Mouse (Mus musculus) left cerebral cortex, adult 2 months (tissue): ENCODE measurements around the gene Nle1. TPM values are rescaled to one million over a fixed set of nuclear protein-coding genes. Genes with fewer than 3 reads are reported as not detected.
A peak's percentile ranks its signal among the peaks of the same experiment; 100 is the strongest.

Source experiments
- DNase-seq, 2 experiments: peaks; one replicate each; pipeline ENCODE4 v3.0.0; 2021 to 2022; ENCODE audit warnings: low spot score in 2 of 2, mixed read lengths in 1 of 2; ENCODE audit errors: extremely low spot score in 1 of 2
- H3K27ac ChIP-seq: fragments of 200-600 bp; 2 replicates; pipeline ENCODE4 v1.8.1; 2022
- H3K4me3 ChIP-seq: fragments of 200-600 bp; 2 replicates; pipeline ENCODE4 v1.8.1; 2022
- CTCF ChIP-seq: fragments of 200-600 bp; IDR thresholded peaks from 2 replicates; pipeline ENCODE4 v1.8.1; 2022; ENCODE audit warnings: antibody characterized with exemption, mild to moderate bottlenecking, moderate library complexity
- intact Hi-C: fragments of 180-260 bp; cut with DNase I; formaldehyde crosslinking; loops from one replicate; pipeline ENCODE4 v1.15.1; 2025
- total RNA-seq, 2 experiments: library from RNA; stranded (reverse); gene quantifications; 2 replicates each; pipeline ENCODE4 v1.2.3; 2021

Nle1 gene
- total RNA-seq, 2 experiments from 2014 or later = 41.0 to 45.8 TPM

- intact Hi-C loops = no loop called here
- Histone ChIP-seq H3K4me3 (no peak within 1 kb of the TSS), H3K27ac (no peak within 1 kb of the TSS)
- no peak for TF ChIP-seq CTCF
- no peak for DNase-seq
Measured at GRCm38 (mm10) chr11:82910250-82910649, 2.0 kb upstream of the Nle1 start, which contains the start of gene Unc45b. TSS of gene Unc45b (plus strand) at chr11:82910550.

GRCm38 (mm10) chr11:82908608-82908989, 388 bp upstream of the Nle1 start:
- Histone ChIP-seq H3K27ac (no peak overlapping the region), H3K4me3 (peak overlapping the region; percentile 71; the same call in 1 of the 2 replicates)
- intact Hi-C loops = no loop called here
- TF ChIP-seq CTCF = no peak
- no peak for DNase-seq

- no peak overlapping the region for H3K4me3 ChIP-seq
- DNase-seq = no peak
- intact Hi-C loops = no loop called here
- TF ChIP-seq CTCF = no peak
- H3K27ac ChIP-seq = no peak overlapping the region
Measured at GRCm38 (mm10) chr11:82905816-82906215, 2.4 kb downstream of the Nle1 start.

- Histone ChIP-seq H3K27ac (no peak overlapping the region), H3K4me3 (no peak overlapping the region)
- intact Hi-C loops = no loop called here
- TF ChIP-seq CTCF = no peak
- no peak for DNase-seq
Measured at GRCm38 (mm10) chr11:82904952-82905351, 3.3 kb downstream of the Nle1 start.

- DNase-seq = no peak
- no peak overlapping the region for H3K4me3 ChIP-seq
- H3K27ac ChIP-seq = no peak overlapping the region
- intact Hi-C loops = no loop called here
- TF ChIP-seq CTCF = no peak
Measured at GRCm38 (mm10) chr11:82901606-82902310, 6.5 kb downstream of the Nle1 start.

- Histone ChIP-seq H3K4me3 (no peak overlapping the region), H3K27ac (no peak overlapping the region)
- no peak for DNase-seq
- no peak for TF ChIP-seq CTCF
- intact Hi-C loops = loop anchor here (10.0 kb wide), 1 partner anchor 505 kb away; no protein-coding TSS in a partner anchor
Measured at GRCm38 (mm10) chr11:82899720-82900119, 8.5 kb downstream of the Nle1 start.

GRCm38 (mm10) chr11:82897478-82897877, 10.7 kb downstream of the Nle1 start:
- intact Hi-C loops = loop anchor here (10.0 kb wide), 1 partner anchor 503 kb away; no protein-coding TSS in a partner anchor
- DNase-seq = no peak
- H3K27ac ChIP-seq = no peak overlapping the region

GRCm38 (mm10) chr11:82891936-82892335, 16.3 kb downstream of the Nle1 start, which contains the start of gene Fndc8:
TSS of gene Fndc8 (plus strand) at chr11:82892124.
- H3K27ac ChIP-seq = no peak within 1 kb of the TSS
- intact Hi-C loops = loop anchor here (1.0 to 10.0 kb wide), 6 partner anchors 111 to 657 kb away; partner anchors contain the start of genes Cct6b, Lig3 and Zfp830
- no peak for TF ChIP-seq CTCF
- no peak within 1 kb of the TSS for H3K4me3 ChIP-seq
- no peak for DNase-seq

More at GRCm38 (mm10) chr11:82897478-82897877, 10.7 kb downstream of the Nle1 start:
- no peak for TF ChIP-seq CTCF
- no peak overlapping the region for H3K4me3 ChIP-seq

- peak; percentile 81 for TF ChIP-seq CTCF
- DNase-seq = peak; percentile 91 to 92
- intact Hi-C loops = loop anchor here (2.0 to 10.0 kb wide), 5 partner anchors 110 to 496 kb away; partner anchors contain the start of genes Cct6b, Lig3 and Zfp830
- Histone ChIP-seq H3K27ac (peak within 1 kb of the TSS; percentile 50; the same call in 1 of the 2 replicates), H3K4me3 (peak within 1 kb of the TSS; percentile 91)
Measured at GRCm38 (mm10) chr11:82890342-82890762, 17.9 kb downstream of the Nle1 start, which contains the start of gene Rad51d. TSS of gene Rad51d (minus strand) at chr11:82890614.

GRCm38 (mm10) chr11:82889524-82890341, 18.5 kb downstream of the Nle1 start:
- no peak for TF ChIP-seq CTCF
- DNase-seq = no peak
- peak overlapping the region; percentile 91 for H3K4me3 ChIP-seq
- peak overlapping the region; percentile 50; the same call in 1 of the 2 replicates for H3K27ac ChIP-seq
- intact Hi-C loops = loop anchor here (2.0 to 10.0 kb wide), 6 partner anchors 109 to 897 kb away; partner anchors contain the start of genes Cct6b, Lig3 and Zfp830

- no peak for TF ChIP-seq CTCF
- H3K27ac ChIP-seq = no peak overlapping the region
- intact Hi-C loops = loop anchor here (5.0 kb wide), 1 partner anchor 896 kb away; no protein-coding TSS in a partner anchor
- H3K4me3 ChIP-seq = no peak overlapping the region
- DNase-seq = no peak
Measured at GRCm38 (mm10) chr11:82888491-82888946, 19.7 kb downstream of the Nle1 start.
